Mouse (Mus musculus): Measurements from ENCODE around the gene Slc35g1.

- no peak for TF ChIP-seq CTCF (IDR thresholded peaks at IDR 0.05; ENCODE audit: control insufficient read depth, insufficient read depth, insufficient replicate concordance, low read depth, low read length)
- TF ChIP-seq POLR2A (IDR thresholded peaks at IDR 0.05; ENCODE audit: control insufficient read depth, low read depth, low read length), result no peak
These were observed 46.1 kb downstream of the Slc35g1 start for GRCm38 (mm10) chr19:38441860-38442259.

Data from testis, adult 2 months (tissue).